Mouse (Mus musculus) telencephalon, adult 2 months (tissue): ENCODE data around the gene 9130204L05Rik.

Source experiments
- DNase-seq: peaks from one replicate; pipeline ENCODE4 v3.0.0-alpha.2; 2011; ENCODE audit warnings: low read depth, low spot score

Gene 9130204L05Rik

DNA sequence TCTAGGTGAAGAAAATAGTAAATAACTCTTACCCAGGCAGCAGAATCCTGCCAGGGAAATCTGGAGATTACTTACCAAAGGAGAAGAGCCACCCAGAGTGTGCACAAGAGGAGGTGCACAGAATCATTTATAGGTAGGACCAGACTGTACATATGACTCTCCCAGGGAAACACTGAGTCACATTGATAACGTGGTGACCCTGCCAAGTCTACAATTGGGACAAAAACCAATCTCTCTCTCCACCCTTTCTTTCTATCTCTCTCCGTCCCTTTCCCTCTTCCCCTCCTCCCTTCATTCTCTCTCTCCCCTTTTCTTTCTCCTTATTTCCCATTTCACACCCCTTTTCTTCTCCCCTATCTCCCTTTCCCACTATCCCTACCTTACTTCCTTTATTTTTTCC lies at the start of gene 9130204L05Rik:
Gene 9130204L05Rik (minus strand): TSS at position 101 of the 400 bp plus-strand sequence.
- DNase-seq = no peak

DNA sequence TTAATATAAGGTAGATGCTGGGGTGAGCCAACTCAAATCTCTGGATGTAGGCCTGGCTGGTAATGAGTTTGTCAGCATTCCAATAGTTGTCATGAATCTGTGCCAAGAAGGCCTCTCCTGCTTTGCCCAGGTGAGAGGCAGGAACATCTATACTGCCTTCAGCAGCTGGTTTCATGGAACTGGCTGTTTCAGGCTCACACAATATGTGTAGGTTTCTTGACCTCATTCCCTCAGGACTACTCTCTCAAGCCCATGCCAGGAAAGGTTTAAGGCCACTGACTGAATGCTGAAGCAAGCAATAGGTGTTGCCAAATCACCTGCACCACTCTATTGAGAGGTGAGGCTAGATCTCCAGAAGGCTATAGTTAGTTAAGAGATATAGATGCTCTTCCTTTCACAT lies 18.1 kb upstream of the 9130204L05Rik start:
- DNase-seq = no peak

DNA sequence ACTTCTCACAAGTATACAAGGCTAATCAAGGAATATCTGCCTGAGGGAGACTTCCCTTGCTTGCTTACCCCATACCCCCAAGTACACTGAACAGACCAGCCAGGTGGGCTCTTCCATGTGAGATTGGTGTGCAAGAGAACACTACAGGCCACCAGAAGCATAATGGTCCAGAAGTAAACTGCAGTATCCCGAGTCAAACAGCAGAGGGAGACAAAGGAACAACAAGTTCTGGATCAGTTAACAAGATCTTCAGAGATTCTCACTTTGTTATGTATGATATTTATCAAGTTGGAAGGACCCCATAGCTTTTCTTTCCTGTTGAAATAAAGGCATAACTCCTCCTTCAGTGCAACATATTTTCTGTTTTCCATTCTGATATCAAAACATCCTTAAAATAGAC lies 31.4 kb downstream of the 9130204L05Rik start:
- no peak for DNase-seq

- no peak for DNase-seq
Observed at GRCm38 (mm10) chr3:91052654-91053053, 37.9 kb downstream of the 9130204L05Rik start.
